Mouse (Mus musculus) forebrain, embryonic 13.5 days (tissue): ENCODE results near the gene Blm. TPM values are rescaled to one million over a fixed set of nuclear protein-coding genes. Genes with fewer than 3 reads are reported as not detected.

Experiments used
- ATAC-seq: fragments of 200-750 bp; cut with Nextera tagmentation; 2 replicates; pipeline ENCODE4 v1.8.0; 2017
- H3K27ac ChIP-seq: fragments of 300-500 bp; sonication (generic); 2 replicates; pipeline ENCODE4 v1.5.1; 2015; ENCODE audit warnings: inconsistent platforms, mild to moderate bottlenecking, moderate library complexity
- H3K27me3 ChIP-seq: fragments of 300-500 bp; sonication (generic); 2 replicates; pipeline ENCODE4 v1.6.1; 2015; ENCODE audit warnings: mild to moderate bottlenecking, inconsistent platforms
- H3K36me3 ChIP-seq: fragments of 300-500 bp; sonication (generic); 2 replicates; pipeline ENCODE4 v1.6.1; 2015; ENCODE audit warnings: mild to moderate bottlenecking, inconsistent platforms; ENCODE audit not compliant: poor library complexity, severe bottlenecking
- H3K4me1 ChIP-seq: fragments of 300-500 bp; sonication (generic); 2 replicates; pipeline ENCODE4 v1.6.1; 2015; ENCODE audit warnings: inconsistent platforms
- H3K4me2 ChIP-seq: fragments of 300-500 bp; sonication (generic); 2 replicates; pipeline ENCODE4 v1.6.1; 2015; ENCODE audit warnings: inconsistent platforms, mild to moderate bottlenecking, moderate library complexity
- H3K4me3 ChIP-seq: fragments of 300-500 bp; sonication (generic); 2 replicates; pipeline ENCODE4 v1.5.1; 2015; ENCODE audit warnings: mild to moderate bottlenecking, inconsistent platforms
- H3K9ac ChIP-seq: fragments of 300-500 bp; sonication (generic); 2 replicates; pipeline ENCODE4 v1.6.1; 2015; ENCODE audit warnings: mild to moderate bottlenecking, inconsistent platforms
- H3K9me3 ChIP-seq: fragments of 300-500 bp; sonication (generic); replicated peaks from 2 replicates; pipeline ENCODE4 v1.6.1; 2016; ENCODE audit warnings: inconsistent platforms
- WGBS: fragments of 180-500 bp; shearing (Covaris S2); methylation state at CpG from one replicate; pipeline ENCODE4 v1.1.7; 2015; 5-methylcytosine and 5-hydroxymethylcytosine counted together
- polyA plus RNA-seq: library from polyadenylated mRNA; unstranded; fragments of >200 nt; fragmentation: Nextera tagmentation; extraction: Ambion mirVana; gene quantifications from 2 replicates; pipeline ENCODE4 v1.2.1, GENCODE M21; 2015

The Blm gene
- polyA plus RNA-seq, 1 experiment from 2014 or later: 23.7 TPM

DNA sequence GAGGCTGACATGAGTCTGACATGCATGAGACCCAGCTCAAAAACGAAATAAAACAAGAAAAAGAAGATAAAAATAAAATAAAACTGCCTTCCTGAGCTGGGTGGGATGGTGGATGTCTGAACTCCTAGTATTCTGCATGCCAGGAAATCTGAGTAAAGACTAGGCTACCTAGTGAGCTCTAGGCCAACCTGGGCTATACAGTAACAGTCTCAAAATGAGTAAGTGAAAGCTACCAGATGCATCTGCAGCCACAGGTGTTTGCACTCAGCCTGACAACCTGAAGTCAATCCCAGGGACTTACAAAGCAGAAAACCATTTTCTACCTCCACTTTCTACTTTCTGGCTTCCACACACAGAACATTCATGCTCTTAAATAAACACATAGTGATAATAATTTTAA lies 45.5 kb downstream of the Blm start:
- Histone ChIP-seq H3K4me2 (no peak overlapping the region), H3K4me1 (no peaks in the 10 kb centered on the region), H3K9ac (no peak overlapping the region), H3K4me3 (no peak overlapping the region), H3K36me3 (peaks cover 33% of the 10 kb centered on the region), H3K27me3 (no peaks in the 10 kb centered on the region), H3K9me3 (no peaks in the 10 kb centered on the region), H3K27ac (no peak overlapping the region)
- ATAC-seq: no peak
- 65% methylated on average over 1 of the region's 1 CpGs for WGBS

- Histone ChIP-seq H3K4me2 (no peak overlapping the region), H3K27ac (no peak overlapping the region), H3K9me3 (no peaks in the 10 kb centered on the region), H3K4me3 (no peak overlapping the region), H3K9ac (no peak overlapping the region), H3K36me3 (peaks cover 22% of the 10 kb centered on the region), H3K4me1 (no peaks in the 10 kb centered on the region), H3K27me3 (no peaks in the 10 kb centered on the region)
- 89% methylated on average over 4 of the region's 4 CpGs for WGBS
- no peak for ATAC-seq
These were observed 47.7 kb downstream of the Blm start for GRCm38 (mm10) chr7:80487239-80487638.

DNA sequence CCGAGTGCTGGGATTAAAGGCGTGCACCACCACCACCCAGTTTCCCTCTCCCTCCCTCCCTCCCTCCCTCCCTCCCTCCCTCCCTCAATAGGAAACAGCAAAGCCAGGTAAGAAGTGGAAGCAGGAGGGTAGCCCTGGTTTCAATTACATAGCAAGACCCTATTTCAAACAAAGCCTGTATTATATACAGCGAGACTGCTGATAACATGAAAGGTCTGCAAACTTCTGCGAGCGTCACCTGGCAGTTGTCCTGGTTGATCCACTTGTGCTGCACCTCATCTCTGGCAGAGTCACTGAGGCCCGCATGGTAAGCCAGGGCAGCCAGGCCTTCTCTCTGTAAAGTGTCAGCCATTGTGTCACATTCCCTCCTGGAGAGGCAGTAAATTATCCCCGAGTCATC lies 54.8 kb downstream of the Blm start:
- Histone ChIP-seq H3K9ac (no peak overlapping the region), H3K27me3 (no peaks in the 10 kb centered on the region), H3K4me3 (no peak overlapping the region), H3K4me2 (no peak overlapping the region), H3K4me1 (no peaks in the 10 kb centered on the region), H3K27ac (no peak overlapping the region), H3K9me3 (no peaks in the 10 kb centered on the region), H3K36me3 (peaks cover 33% of the 10 kb centered on the region)
- WGBS: 83% methylated on average over 7 of the region's 7 CpGs
- no peak for ATAC-seq

DNA sequence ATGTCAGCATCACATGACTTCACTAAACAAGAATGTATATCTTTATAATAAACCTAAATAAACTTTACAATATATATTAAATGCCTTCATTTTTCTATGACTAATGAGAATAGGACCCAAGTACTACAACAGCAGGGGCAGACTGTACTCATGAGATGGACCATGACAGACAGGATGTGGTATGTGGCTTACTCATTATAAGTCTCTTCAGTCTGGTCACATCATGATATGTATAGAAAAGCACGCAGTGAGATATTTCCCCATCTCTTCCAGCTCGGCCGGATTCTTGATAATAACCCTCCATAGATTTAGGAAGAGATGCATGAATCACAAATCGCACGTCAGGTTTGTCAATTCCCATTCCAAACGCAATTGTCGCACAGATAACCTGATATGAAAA lies 61.1 kb downstream of the Blm start:
- WGBS: 98% methylated on average over 7 of the region's 7 CpGs

GRCm38 (mm10) chr7:80468851-80469250 lies 66.1 kb downstream of the Blm start:
- ATAC-seq: no peak
- Histone ChIP-seq H3K9ac (no peak overlapping the region), H3K4me3 (no peak overlapping the region), H3K27me3 (no peaks in the 10 kb centered on the region), H3K36me3 (peaks cover 59% of the 10 kb centered on the region), H3K27ac (no peak overlapping the region), H3K9me3 (no peaks in the 10 kb centered on the region), H3K4me2 (no peak overlapping the region), H3K4me1 (no peaks in the 10 kb centered on the region)
- 99% methylated on average over 2 of the region's 2 CpGs for WGBS

More for the DNA sequence above, 61.1 kb downstream of the Blm start:
- no peaks in the 10 kb centered on the region for H3K4me1 ChIP-seq
- no peak overlapping the region for H3K27ac ChIP-seq
- H3K9me3 ChIP-seq: no peaks in the 10 kb centered on the region
- H3K27me3 ChIP-seq: no peaks in the 10 kb centered on the region
- no peak overlapping the region for H3K9ac ChIP-seq
- ATAC-seq: no peak
- no peak overlapping the region for H3K4me3 ChIP-seq
- no peak overlapping the region for H3K4me2 ChIP-seq
- peaks cover 45% of the 10 kb centered on the region for H3K36me3 ChIP-seq

DNA sequence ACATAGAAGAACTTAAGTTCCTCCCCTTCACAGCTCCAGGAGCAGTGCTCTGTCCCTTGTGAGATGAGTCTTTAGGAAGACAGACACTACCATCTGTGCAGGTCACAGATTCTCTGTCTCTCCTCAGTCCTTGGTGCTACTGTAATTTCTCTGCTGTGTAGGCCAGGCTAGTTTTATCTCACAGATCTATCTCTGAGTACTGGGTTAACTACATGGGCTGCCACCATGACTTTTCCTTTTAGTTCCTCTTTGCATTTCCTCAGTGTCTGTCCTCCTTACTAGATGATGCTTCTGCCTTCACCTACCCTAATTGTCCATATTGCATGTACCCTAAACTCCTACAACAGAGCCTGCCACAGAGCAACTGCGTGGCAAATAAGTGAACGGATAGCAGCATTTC lies 67.6 kb downstream of the Blm start:
- Histone ChIP-seq H3K36me3 (peaks cover 50% of the 10 kb centered on the region), H3K4me1 (no peaks in the 10 kb centered on the region), H3K27ac (no peak overlapping the region), H3K4me2 (no peak overlapping the region), H3K27me3 (no peaks in the 10 kb centered on the region), H3K9me3 (no peaks in the 10 kb centered on the region), H3K4me3 (no peak overlapping the region), H3K9ac (no peak overlapping the region)
- no peak for ATAC-seq
- 99% methylated on average over 2 of the region's 2 CpGs for WGBS

GRCm38 (mm10) chr7:80464831-80465230 lies 70.1 kb downstream of the Blm start:
- H3K9ac ChIP-seq: no peak overlapping the region
- no peaks in the 10 kb centered on the region for H3K27me3 ChIP-seq
- H3K4me2 ChIP-seq: no peak overlapping the region
- H3K4me3 ChIP-seq: no peak overlapping the region
- WGBS: 88% methylated on average over 5 of the region's 5 CpGs
- no peaks in the 10 kb centered on the region for H3K4me1 ChIP-seq
- ATAC-seq: no peak
- H3K36me3 ChIP-seq: peaks cover 50% of the 10 kb centered on the region
- no peaks in the 10 kb centered on the region for H3K9me3 ChIP-seq
- no peak overlapping the region for H3K27ac ChIP-seq

- Histone ChIP-seq H3K9me3 (no peaks in the 10 kb centered on the region), H3K27me3 (no peaks in the 10 kb centered on the region), H3K4me2 (no peak overlapping the region), H3K36me3 (peaks cover 52% of the 10 kb centered on the region), H3K27ac (no peak overlapping the region), H3K9ac (no peak overlapping the region), H3K4me3 (no peak overlapping the region), H3K4me1 (no peaks in the 10 kb centered on the region)
- ATAC-seq: no peak
- 92% methylated on average over 7 of the region's 7 CpGs for WGBS
These were observed 73.0 kb downstream of the Blm start for GRCm38 (mm10) chr7:80461891-80462290.

DNA sequence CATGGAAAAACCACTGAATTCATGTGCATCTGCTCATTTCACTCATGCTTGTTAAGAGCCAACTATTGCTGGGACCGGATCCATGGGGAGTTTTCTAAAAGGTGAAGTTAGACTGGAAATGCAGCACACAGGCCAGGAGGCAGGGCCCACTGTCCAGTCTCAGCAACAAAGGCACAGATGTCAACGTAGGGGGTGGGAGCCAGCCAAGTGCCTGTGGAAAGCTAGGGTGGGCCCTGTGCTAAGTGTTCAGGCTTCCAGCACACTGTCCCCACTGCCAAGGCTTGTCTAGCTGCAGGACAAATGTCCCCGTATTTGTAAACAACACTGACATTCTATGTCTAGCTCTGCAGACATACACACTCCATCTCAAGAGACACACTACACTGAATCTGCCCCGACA lies 74.0 kb downstream of the Blm start:
- H3K4me1 ChIP-seq: no peaks in the 10 kb centered on the region
- no peak for ATAC-seq
- WGBS: 94% methylated on average over 4 of the region's 4 CpGs
- no peak overlapping the region for H3K27ac ChIP-seq
- no peak overlapping the region for H3K4me2 ChIP-seq
- H3K4me3 ChIP-seq: no peak overlapping the region
- no peaks in the 10 kb centered on the region for H3K27me3 ChIP-seq
- no peaks in the 10 kb centered on the region for H3K9me3 ChIP-seq
- H3K9ac ChIP-seq: no peak overlapping the region
- peaks cover 51% of the 10 kb centered on the region for H3K36me3 ChIP-seq

DNA sequence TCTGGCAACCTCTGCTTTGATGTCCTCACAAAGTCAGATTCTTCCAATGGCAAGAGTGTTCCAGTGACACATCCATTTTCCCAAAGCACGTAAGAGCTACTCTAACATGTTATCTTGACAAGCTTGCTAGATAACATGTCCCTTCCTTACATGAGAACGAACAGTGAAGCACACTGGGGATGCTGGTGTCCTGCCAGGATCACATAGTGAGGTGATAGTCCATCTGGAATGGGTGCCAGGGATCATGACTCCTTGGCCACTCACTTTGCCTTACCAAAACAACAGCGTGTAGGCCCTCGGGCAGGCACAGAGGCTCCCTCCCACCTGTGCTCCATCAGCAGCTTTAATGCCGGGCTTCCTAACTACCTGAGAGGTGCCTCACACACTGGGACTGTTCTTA lies 74.7 kb downstream of the Blm start:
- H3K36me3 ChIP-seq: peaks cover 46% of the 10 kb centered on the region

GRCm38 (mm10) chr7:80457831-80458343 lies 77.0 kb downstream of the Blm start:
- H3K36me3 ChIP-seq: peaks cover 67% of the 10 kb centered on the region
- H3K4me1 ChIP-seq: no peaks in the 10 kb centered on the region
- no peak overlapping the region for H3K4me3 ChIP-seq
- no peak overlapping the region for H3K9ac ChIP-seq
- no peak overlapping the region for H3K4me2 ChIP-seq
- no peak overlapping the region for H3K27ac ChIP-seq
- ATAC-seq: no peak
- WGBS: 90% methylated on average over 3 of the region's 3 CpGs
- H3K9me3 ChIP-seq: no peaks in the 10 kb centered on the region
- H3K27me3 ChIP-seq: no peaks in the 10 kb centered on the region

More for the DNA sequence above, 74.7 kb downstream of the Blm start:
- Histone ChIP-seq H3K4me2 (no peak overlapping the region), H3K4me1 (no peaks in the 10 kb centered on the region), H3K27ac (no peak overlapping the region), H3K9me3 (no peaks in the 10 kb centered on the region), H3K27me3 (no peaks in the 10 kb centered on the region), H3K4me3 (no peak overlapping the region), H3K9ac (no peak overlapping the region)
- 96% methylated on average over 5 of the region's 5 CpGs for WGBS
- no peak for ATAC-seq

DNA sequence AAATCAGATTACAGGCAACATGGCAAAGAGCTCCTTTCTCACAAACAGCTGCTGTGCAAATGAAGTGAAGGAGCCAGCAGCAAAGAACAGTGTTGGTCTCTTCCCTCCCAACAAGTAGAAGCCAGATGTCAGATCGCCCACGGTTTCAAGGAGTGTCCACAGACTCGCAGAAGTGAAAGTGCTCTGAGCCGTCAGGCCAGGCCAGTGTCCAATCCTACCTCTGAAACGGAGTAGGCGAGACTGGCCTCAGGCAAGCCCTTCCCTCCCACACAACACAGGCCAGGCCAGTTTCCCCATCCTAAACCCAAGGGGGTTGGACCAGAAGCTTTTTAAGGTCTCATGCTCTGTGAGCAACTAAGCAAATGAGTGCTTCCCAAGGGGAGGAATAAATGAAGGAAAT lies 77.7 kb downstream of the Blm start:
- H3K9me3 ChIP-seq: no peaks in the 10 kb centered on the region
- H3K27me3 ChIP-seq: no peaks in the 10 kb centered on the region
- no peak overlapping the region for H3K9ac ChIP-seq
- no peak overlapping the region for H3K4me2 ChIP-seq
- no peak for ATAC-seq
- no peaks in the 10 kb centered on the region for H3K4me1 ChIP-seq
- WGBS: 89% methylated on average over 6 of the region's 6 CpGs
- H3K36me3 ChIP-seq: peaks cover 73% of the 10 kb centered on the region
- H3K27ac ChIP-seq: no peak overlapping the region
- H3K4me3 ChIP-seq: no peak overlapping the region

- Histone ChIP-seq H3K4me2 (no peak overlapping the region), H3K27ac (no peak overlapping the region), H3K9ac (no peak overlapping the region), H3K4me3 (no peak overlapping the region), H3K36me3 (peaks cover 81% of the 10 kb centered on the region), H3K4me1 (no peaks in the 10 kb centered on the region), H3K9me3 (no peaks in the 10 kb centered on the region), H3K27me3 (no peaks in the 10 kb centered on the region)
- ATAC-seq: no peak
- 88% methylated on average over 6 of the region's 6 CpGs for WGBS
These were observed 78.6 kb downstream of the Blm start for GRCm38 (mm10) chr7:80456327-80456726.
